Mouse (Mus musculus) gastrocnemius, adult 2 months (tissue): ENCODE data around the gene Ambra1. TPM values are rescaled to one million over a fixed set of nuclear protein-coding genes. Genes with fewer than 3 reads are reported as not detected.

Experiments used
- DNase-seq: peaks from one replicate; pipeline ENCODE4 v3.0.0; 2022
- H3K27ac ChIP-seq: fragments of 200-600 bp; 2 replicates; pipeline ENCODE4 v1.8.1; 2022; ENCODE audit warnings: mild to moderate bottlenecking
- H3K4me3 ChIP-seq: fragments of 200-600 bp; 2 replicates; pipeline ENCODE4 v1.8.1; 2022; ENCODE audit warnings: mild to moderate bottlenecking, moderate library complexity
- CTCF ChIP-seq: fragments of 200-600 bp; IDR thresholded peaks from 2 replicates; pipeline ENCODE4 v1.8.1; 2022; ENCODE audit warnings: antibody characterized with exemption, mild to moderate bottlenecking, moderate library complexity
- intact Hi-C: fragments of 180-260 bp; cut with DNase I; formaldehyde crosslinking; loops from one replicate; pipeline ENCODE4 v1.15.1; 2025
- total RNA-seq, 2 experiments: library from RNA; stranded (reverse); gene quantifications; 2 replicates each; pipeline ENCODE4 v1.2.3; 2021

The Ambra1 gene
- total RNA-seq, 2 experiments from 2014 or later = 16.7 to 18.1 TPM

DNA sequence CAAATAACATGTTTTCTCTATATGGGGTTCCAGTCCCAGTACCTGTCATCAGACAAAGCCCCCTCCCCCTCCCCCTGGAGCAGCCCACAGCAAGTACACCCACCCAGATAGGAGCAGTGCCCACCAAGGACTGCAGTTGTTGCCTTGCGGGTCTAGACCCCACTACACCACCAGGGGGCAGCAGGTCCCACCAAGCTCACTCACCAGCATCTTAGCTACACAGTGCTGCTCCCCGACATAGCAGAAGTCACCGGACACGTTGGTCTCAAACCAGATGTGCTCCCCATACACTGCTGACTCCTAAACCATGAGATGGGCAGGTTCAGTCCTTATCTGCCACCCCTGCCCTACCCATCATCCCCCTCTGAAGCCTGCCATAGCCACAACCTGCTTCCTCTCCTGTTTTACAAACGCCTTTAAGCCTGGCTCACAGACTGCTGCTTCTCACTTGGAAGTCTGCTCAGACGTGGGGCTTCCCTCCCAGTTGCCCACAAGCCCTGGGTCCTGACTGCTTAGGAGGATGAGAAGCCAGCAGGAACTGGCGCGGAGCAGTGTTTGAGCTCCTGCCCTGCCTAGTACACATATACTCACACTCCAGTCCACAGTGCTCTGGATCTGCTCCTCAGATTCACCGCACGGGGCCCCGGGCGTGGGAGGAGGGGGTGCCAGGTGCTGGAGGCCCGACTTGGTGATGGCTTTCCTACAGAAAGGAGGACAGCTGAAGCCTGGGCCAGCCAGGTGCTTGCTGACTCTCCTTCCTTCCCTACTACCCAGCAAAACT is 214.4 kb downstream of the Ambra1 start:
- intact Hi-C loops = loop anchor here (10.0 kb wide), 1 partner anchor 1100 kb away; the partner anchor contains the start of gene Prdm11
- TF ChIP-seq CTCF = peak; percentile 93
- H3K27ac ChIP-seq = peak overlapping the region; percentile 51
- DNase-seq = peak; percentile 87
- peak overlapping the region; percentile 19 for H3K4me3 ChIP-seq

DNA sequence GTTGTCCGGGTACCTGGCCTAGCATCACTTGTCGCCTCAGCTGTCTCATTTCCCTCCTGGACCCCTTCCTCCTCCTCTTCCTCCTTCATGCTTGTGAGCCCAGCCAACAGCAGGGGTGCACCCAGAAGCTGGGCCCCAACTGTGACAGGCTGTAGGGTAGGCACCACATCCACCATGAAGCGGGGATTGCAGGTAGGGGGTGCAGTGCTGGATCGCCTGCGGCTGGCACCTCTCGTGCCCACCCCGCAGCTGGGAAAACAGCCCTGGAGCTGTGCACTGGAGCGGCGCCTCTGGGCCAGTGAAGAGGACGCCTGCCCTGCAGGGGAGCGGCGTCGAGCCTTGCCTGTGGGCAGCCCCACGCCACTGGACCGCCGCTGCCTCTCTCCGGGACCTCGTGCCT is 215.5 kb downstream of the Ambra1 start, which contains the start of gene Gm9821:
Gene Gm9821 (plus strand): TSS at position 221 of the 400 bp plus-strand sequence.
- no peak for TF ChIP-seq CTCF
- peak within 1 kb of the TSS; percentile 99 for H3K27ac ChIP-seq
- peak within 1 kb of the TSS; percentile 83 for H3K4me3 ChIP-seq
- DNase-seq = no peak
- intact Hi-C loops = loop anchor here (10.0 kb wide), 1 partner anchor 1099 kb away; the partner anchor contains the start of gene Prdm11

DNA sequence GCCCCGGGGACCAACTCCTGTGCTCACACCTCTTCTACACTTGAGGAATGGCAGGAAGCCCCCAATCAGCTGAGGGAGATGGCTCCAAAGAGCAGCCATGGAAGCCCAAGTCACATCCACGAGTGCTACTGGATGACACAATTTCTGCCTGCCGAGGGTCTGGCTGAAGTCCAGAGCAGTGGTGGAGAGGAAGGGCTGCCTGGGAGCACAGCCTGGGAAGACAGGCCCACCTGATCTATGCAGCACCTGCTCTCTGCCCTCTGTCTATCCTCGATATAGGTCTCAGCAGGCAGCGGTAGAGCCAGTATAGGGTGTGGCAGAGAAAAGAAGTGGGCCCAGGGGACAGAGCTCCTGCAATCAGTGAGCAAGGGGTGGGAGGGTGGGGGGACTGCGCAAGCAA is 216.9 kb downstream of the Ambra1 start:
- Histone ChIP-seq H3K27ac (peak overlapping the region; percentile 99), H3K4me3 (peak overlapping the region; percentile 83)
- TF ChIP-seq CTCF = no peak
- DNase-seq = peak; percentile 81
- intact Hi-C loops = loop anchor here (1.0 to 10.0 kb wide), 3 partner anchors 12 to 1098 kb away; partner anchors contain the start of gene Prdm11

DNA sequence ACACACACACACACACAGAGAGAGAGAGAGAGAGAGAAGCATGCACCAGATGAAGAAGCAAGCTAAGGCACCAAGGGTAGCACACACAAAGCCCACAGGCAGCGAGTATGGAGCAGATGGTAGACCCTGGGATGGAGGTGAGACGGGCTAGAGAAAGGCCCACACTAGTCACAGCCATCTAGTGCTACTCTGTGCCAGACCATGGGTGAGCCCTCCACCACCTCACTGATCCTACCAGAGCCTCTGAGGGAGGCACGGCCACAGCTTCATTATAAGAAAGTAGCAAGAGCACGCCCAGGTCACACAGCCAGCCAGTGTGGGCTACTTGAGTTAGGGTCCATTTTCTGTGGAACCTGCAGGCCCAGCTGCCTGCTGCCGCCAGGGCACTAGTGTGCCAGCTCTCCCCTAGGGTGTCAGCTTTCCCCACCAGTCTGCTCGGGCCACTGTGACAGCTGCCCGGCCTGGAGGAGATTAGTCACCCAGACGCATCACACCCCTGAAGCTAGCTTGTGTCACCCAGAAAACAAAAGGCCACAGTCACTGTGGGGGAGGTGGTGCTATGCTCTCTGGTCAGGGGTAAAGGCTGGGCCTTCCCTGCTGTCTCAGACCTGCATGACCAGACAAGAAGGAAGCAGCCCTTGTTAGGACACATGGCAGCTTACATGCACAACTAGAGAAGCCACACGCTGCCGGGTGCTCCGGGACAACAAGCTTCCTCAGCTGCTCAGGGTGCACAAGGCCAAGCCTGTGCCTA is 217.6 kb downstream of the Ambra1 start:
- TF ChIP-seq CTCF = peak; percentile 21; the same call in 1 of the 2 replicates
- intact Hi-C loops = loop anchor here (2.0 to 10.0 kb wide), 2 partner anchors 39 to 1097 kb away; partner anchors contain the start of gene Prdm11
- Histone ChIP-seq H3K27ac (peak overlapping the region; percentile 99), H3K4me3 (peak overlapping the region; percentile 83)
- peak; percentile 87 for DNase-seq

DNA sequence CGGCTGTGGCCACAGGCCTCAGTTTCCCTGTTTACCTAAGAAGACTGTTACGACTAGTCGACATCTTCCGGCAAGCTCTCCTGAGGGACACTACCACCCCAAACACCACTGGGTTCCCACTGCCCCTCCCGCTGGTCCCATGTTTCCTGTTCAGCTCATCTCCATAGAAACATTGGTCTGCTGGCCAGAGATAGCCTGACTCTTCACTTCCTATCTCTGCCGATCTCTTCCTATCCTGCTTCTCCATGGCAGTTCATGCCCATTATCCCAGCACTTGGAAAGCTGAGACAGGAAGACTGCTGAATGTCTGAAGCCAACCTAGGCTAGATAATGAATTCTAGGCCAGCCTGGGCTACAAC is 218.2 kb downstream of the Ambra1 start:
- no peak for TF ChIP-seq CTCF
- Histone ChIP-seq H3K27ac (peak overlapping the region; percentile 99), H3K4me3 (peak overlapping the region; percentile 83)
- intact Hi-C loops = loop anchor here (10.0 kb wide), 1 partner anchor 1097 kb away; the partner anchor contains the start of gene Prdm11
- no peak for DNase-seq

DNA sequence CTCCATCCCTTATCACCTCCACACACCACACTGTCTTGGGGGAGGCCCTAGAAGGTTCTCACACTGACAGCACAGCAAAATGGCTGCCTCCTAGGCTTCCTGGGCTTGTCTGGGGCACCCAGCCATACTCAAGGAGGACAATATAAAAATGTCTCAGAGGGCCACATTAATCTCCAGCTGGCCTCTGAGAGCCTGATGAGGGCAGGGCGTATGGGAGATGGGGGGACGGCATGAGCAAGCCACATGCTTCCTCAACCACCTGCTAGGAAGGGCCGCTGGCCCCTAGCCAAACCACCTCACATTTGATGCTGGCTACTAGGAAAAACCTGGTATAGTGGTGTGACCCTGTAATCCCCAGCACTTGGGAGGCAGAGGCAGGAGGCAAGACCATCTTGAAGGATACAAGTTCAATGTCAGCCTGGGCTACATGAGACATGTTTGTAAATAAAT is 218.9 kb downstream of the Ambra1 start:
- Histone ChIP-seq H3K27ac (peak overlapping the region; percentile 99), H3K4me3 (peak overlapping the region; percentile 83)
- DNase-seq = peak; percentile 65
- intact Hi-C loops = loop anchor here (10.0 kb wide), 1 partner anchor 1096 kb away; the partner anchor contains the start of gene Prdm11
- TF ChIP-seq CTCF = no peak

DNA sequence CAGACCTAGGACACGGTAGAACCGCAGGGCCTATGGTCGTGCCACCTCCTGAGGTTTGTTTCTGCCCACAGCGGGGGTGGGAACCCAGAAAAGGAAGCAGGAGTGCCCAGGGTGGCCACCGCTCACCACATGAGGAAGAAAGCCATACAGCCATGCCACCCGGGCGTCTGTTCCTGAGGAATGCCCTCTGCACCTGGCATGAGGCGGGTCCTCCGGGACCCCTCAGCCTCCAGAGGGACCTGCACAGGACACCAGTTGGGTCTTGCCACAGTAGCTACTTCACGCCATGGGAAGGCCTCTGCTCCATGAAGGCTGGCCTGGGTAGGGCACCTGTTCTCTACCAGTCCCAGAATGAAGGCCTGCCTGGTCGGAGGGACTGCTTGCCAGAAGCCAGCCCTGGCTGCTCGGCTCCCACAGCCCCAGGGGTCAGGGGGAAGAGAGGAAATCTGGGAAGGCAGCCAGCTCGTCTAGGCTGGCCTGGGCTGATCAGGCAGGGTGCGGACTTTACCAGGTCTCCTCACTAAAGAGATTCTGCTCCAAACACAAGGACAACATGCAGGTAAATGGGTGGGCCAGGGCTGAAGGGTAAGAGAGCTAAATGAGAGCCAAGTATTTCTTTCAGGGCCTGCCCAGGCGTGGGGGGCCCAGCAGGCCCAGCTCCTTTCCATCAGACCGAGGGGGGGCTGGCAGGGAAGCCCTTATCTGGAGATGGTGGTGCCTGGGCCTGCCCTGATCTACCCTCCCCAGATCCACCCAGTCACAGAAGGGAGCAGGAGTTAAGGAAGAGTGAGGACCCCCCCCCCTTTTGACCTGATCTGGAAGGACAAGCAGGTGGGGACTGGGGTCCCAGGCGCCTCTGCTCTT is 219.7 kb downstream of the Ambra1 start:
- H3K27ac ChIP-seq = peak overlapping the region; percentile 99
- peak; percentile 82 for DNase-seq
- peak overlapping the region; percentile 83 for H3K4me3 ChIP-seq
- TF ChIP-seq CTCF = no peak
- intact Hi-C loops = loop anchor here (10.0 kb wide), 1 partner anchor 1095 kb away; the partner anchor contains the start of gene Prdm11

DNA sequence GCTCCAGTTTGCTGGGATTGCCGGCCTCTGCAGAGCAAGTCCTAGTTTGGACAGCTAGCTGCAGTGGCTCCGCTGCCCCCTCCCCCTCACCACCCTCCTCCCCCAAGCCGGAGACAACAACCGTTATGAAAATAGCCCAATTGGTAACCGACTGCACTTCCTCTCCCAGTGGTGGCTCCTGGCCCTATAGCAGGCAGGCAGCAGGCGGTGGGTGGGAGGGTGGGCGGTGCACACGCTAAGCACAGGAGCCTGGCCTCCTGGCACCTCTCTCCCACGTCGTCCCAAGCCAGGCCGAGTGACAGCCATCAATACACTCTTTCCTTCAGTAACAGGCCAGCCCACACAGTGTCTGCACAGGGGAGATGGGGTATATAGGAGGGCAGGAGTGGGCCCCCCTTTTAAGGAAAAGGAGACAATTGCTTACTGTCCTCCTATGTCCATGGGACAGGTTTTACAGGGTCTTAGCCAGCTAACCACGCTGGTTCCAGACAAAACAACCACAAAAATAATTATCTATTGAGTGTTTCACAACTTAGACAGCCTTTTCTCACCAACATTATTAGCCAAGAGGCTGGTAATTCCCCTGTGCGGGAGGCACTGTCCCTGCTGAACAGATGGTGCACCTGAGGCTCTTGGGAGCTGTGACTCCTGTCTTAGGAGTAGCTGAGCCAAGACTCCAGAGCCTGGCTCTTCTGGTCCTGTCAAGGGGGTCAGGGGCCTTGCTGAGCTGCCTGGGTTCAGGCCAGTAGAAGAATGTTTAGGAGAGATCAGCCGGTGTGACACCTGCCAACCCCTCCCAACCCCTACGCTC is 220.5 kb downstream of the Ambra1 start:
- DNase-seq = peak; percentile 77
- intact Hi-C loops = no loop called here
- H3K4me3 ChIP-seq = peak overlapping the region; percentile 83

DNA sequence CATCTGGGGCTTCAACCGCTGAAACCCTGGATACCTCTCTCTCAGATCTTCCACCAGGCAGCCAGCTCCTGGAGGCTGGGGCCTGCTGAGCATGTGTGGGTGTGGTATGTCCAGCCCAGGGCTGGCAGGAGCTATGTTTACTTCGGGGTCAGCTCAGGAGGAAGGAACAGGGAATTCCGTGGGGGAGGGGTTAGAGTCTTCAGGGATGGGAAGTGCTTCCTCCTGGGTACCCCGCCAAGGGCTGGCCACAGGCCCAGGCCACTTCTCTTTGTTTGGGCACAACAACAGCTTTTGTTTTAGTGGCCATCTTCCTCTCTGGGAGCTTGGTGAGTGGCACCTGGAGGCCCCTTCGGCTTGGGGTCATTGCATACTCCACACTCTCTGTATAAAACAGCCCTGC is 223.9 kb downstream of the Ambra1 start:
- no peak; the same call in 1 of the 2 replicates for TF ChIP-seq CTCF
- Histone ChIP-seq H3K27ac (peak overlapping the region; percentile 82), H3K4me3 (peak overlapping the region; percentile 34; the same call in 1 of the 2 replicates)
- intact Hi-C loops = no loop called here
- peak; percentile 74 for DNase-seq

More for the DNA sequence above, 220.5 kb downstream of the Ambra1 start:
- H3K27ac ChIP-seq = peak overlapping the region; percentile 99
- TF ChIP-seq CTCF = no peak

DNA sequence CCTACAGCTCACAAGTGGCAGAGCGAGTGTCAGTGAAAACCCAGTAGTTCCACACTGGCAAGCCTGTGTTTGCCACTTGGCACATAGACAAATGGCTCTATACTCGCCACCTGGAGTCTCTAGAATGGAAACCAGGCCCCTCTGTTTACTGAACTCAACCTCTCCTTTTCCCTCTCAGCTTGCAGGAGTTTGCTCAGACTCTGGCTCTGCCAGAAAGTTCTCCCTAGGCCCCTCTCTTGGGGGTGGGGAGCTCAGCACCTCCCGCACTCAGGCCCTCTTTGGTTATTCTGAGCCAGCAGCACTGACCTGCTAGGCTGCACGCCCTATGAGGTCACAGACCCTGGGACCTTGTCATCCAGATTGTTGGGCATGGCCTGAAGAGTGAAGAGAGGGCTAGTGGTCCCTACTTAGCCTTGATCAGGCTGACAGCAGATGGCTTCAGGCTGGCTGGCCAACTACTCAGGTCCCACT is 225.2 kb downstream of the Ambra1 start:
- intact Hi-C loops = no loop called here
- no peak for DNase-seq
- Histone ChIP-seq H3K4me3 (no peak overlapping the region), H3K27ac (peak overlapping the region; percentile 82)
- TF ChIP-seq CTCF = no peak

DNA sequence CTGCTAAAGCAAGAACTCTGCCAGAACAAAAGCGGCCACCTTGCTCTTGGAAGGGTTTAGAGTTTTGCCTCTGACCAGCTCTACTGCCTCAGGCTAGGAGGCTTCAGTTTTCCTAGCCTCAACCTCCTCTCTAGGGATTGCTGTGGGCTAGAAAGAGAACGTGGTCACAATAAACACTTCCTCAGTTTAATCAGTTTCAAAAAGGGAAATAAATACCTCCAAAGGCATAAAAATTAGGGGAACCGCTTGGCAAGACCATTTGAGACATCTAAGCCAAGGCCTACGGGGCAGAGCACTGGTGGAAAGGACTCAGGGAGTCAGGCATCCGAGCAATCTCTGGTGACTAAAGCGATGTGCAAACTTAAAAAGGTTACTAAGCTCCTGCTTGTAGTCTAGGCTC is 225.9 kb downstream of the Ambra1 start:
- intact Hi-C loops = no loop called here
- no peak for DNase-seq
- H3K4me3 ChIP-seq = no peak overlapping the region
- TF ChIP-seq CTCF = no peak
- peak overlapping the region; percentile 82 for H3K27ac ChIP-seq
